ENCODE assay signal across 41 mouse cellular contexts in the genomic region with DNA sequence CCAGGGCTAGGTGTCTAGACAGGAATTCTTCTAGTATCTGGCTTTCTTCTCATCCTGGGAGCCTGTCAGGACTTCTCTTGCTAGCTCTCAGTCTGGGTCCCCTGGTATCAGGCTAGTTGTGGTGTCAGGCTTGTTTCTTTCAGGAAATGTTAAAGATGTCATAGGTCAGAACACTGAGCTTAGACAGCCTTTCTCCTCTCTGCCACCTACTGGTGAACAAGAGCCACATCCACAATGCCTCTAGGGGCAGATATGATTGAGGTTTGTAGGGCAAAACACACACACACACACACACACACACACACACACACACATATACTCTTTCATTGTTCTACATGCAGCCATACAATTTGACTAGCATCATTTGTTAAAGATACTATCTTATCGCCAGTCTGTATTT. TPM values are rescaled to one million over a fixed set of nuclear protein-coding genes. Genes with fewer than 3 reads are reported as not detected.
DNase-seq lines count a peak whose midpoint lies in the region; ATAC-seq and TF ChIP-seq lines count a peak whose summit lies in the region.
"Had no signal": no experiment of that assay in that cellular context is flagged by ENCODE, and none has a peak within 500 bp of the region (broad histone marks: within the 10 kb centered on the region; RNA-seq: fewer than 3 reads in every experiment).

No protein-coding gene starts in this region.

- DNase-seq in kidney, postnatal 0 days (ENCODE audit: low spot score): no peak
- no peak for DNase-seq in kidney, adult 11 months
- peak; percentile 36 for DNase-seq in CH12.LX (ENCODE audit: extremely low read depth)
- DNase-seq in ES-E14 (ENCODE audit: low read depth, low spot score): no peak
- DNase-seq in stomach, postnatal 0 days (ENCODE audit: low spot score): no peak
- no peak for DNase-seq in forebrain, embryonic 11.5 days (ENCODE audit: low spot score)
- DNase-seq: adrenal gland, postnatal 14 days; cerebellum, adult 18-20 months; cerebellum, postnatal 10 days; gastrocnemius, postnatal 36 days; heart, adult 18-20 months; heart, postnatal 4 days; kidney, adult 9 months; kidney, postnatal 25 days; lung, adult 18-20 months; lung, postnatal 4 days; retina, postnatal 1 day; right cerebral cortex, postnatal 14 days; thymus, adult 18-20 months; thymus, postnatal 25 days had no signal

- no peak overlapping the region for H3K4me3 ChIP-seq in kidney, postnatal 0 days (replicated peaks; ENCODE audit: low read depth, low read length)
- H3K4me3 ChIP-seq in CH12.LX (replicated peaks in 1 of 3; ENCODE audit: low read depth in 2 of 3, low read length in 2 of 3, poor library complexity in 1 of 3) (no peak overlapping the region), ES-E14 (ENCODE audit: insufficient read depth in 1 of 2, low read depth in 1 of 2, low read length in 2 of 2, poor library complexity in 1 of 2, severe bottlenecking in 1 of 2) (no peak overlapping the region)
- no peak overlapping the region for H3K4me3 ChIP-seq in stomach, postnatal 0 days (ENCODE audit: low read depth, low read length)
- no peak overlapping the region for H3K4me3 ChIP-seq in forebrain, embryonic 11.5 days (ENCODE audit: low read depth, low read length)
- H3K4me3 ChIP-seq: forebrain, embryonic 15.5 days; limb, embryonic 13.5 days; liver, embryonic 12.5 days; midbrain, embryonic 13.5 days had no signal

- WGBS in kidney, postnatal 0 days: 96% methylated on average over 1 of the region's 1 CpGs
- 94% methylated on average over 1 of the region's 1 CpGs for WGBS in stomach, postnatal 0 days
- WGBS in forebrain, embryonic 11.5 days: 91% methylated on average over 1 of the region's 1 CpGs

- H3K27ac ChIP-seq in kidney, postnatal 0 days: no peak overlapping the region
- H3K27ac ChIP-seq in CH12.LX (ENCODE audit: insufficient read depth, low read depth) (no peak overlapping the region), ES-E14 (ENCODE audit: insufficient read depth, low read depth, low read length, poor library complexity, severe bottlenecking) (no peak overlapping the region)
- H3K27ac ChIP-seq in stomach, postnatal 0 days (replicated peaks): no peak overlapping the region
- H3K27ac ChIP-seq in forebrain, embryonic 11.5 days (ENCODE audit: low read depth, low read length): no peak overlapping the region
- H3K27ac ChIP-seq: forebrain, embryonic 15.5 days; hindbrain, embryonic 14.5 days; limb, embryonic 13.5 days; liver, embryonic 12.5 days; midbrain, embryonic 13.5 days had no signal

- H3K4me1 ChIP-seq in kidney, postnatal 0 days (replicated peaks; ENCODE audit: insufficient read depth, low read length): no peaks in the 10 kb centered on the region
- H3K4me1 ChIP-seq in CH12.LX (ENCODE audit: control insufficient read depth in 1 of 2, insufficient read depth in 2 of 2): 0 out of 4 replicates have a peak, but pooled peaks cover 0 to 3% of the 10 kb centered on the region in 2 experiments
- no peaks in the 10 kb centered on the region for H3K4me1 ChIP-seq in ES-E14 (ENCODE audit: control insufficient read depth in 2 of 2, insufficient read depth in 2 of 2, low read length in 2 of 2, poor library complexity in 1 of 2)
- H3K4me1 ChIP-seq in stomach, postnatal 0 days (replicated peaks; ENCODE audit: control insufficient read depth, insufficient read depth): no peaks in the 10 kb centered on the region
- no peaks in the 10 kb centered on the region for H3K4me1 ChIP-seq in forebrain, embryonic 11.5 days (replicated peaks; ENCODE audit: control insufficient read depth, insufficient read depth, low read length)
- H3K4me1 ChIP-seq: forebrain, embryonic 15.5 days; limb, embryonic 13.5 days; liver, embryonic 12.5 days; midbrain, embryonic 13.5 days had no signal

- H3K9me3 ChIP-seq in kidney, postnatal 0 days (replicated peaks; ENCODE audit: low read length): no peaks in the 10 kb centered on the region
- H3K9me3 ChIP-seq in CH12.LX (replicated peaks; ENCODE audit: low read length) (no peaks in the 10 kb centered on the region), ES-E14 (ENCODE audit: control insufficient read depth, insufficient read depth, low read depth, low read length) (no peaks in the 10 kb centered on the region)
- H3K9me3 ChIP-seq in stomach, postnatal 0 days (ENCODE audit: control insufficient read depth, low read length): no peaks in the 10 kb centered on the region
- H3K9me3 ChIP-seq in forebrain, embryonic 11.5 days (ENCODE audit: control insufficient read depth, low read length): no peaks in the 10 kb centered on the region
- H3K9me3 ChIP-seq: forebrain, embryonic 15.5 days; limb, embryonic 13.5 days had no signal

- TF ChIP-seq EP300 in CH12.LX (IDR thresholded peaks at IDR 0.05; ENCODE audit: low read length): no peak
- TF ChIP-seq EP300 in stomach, postnatal 0 days (optimal IDR thresholded peaks at IDR 0.05): no peak

- TF ChIP-seq POLR2A in CH12.LX (IDR thresholded peaks at IDR 0.05; ENCODE audit: low read depth, low read length): no peak

- H3K27me3 ChIP-seq in kidney, postnatal 0 days (ENCODE audit: insufficient read depth, low read length): no peaks in the 10 kb centered on the region
- no peaks in the 10 kb centered on the region for H3K27me3 ChIP-seq in CH12.LX (replicated peaks)
- H3K27me3 ChIP-seq in stomach, postnatal 0 days (ENCODE audit: control insufficient read depth, insufficient read depth, low read length): no peaks in the 10 kb centered on the region
- no peaks in the 10 kb centered on the region for H3K27me3 ChIP-seq in forebrain, embryonic 11.5 days (ENCODE audit: control insufficient read depth, insufficient read depth, low read length)
- H3K27me3 ChIP-seq: forebrain, embryonic 15.5 days; limb, embryonic 13.5 days; liver, embryonic 12.5 days; midbrain, embryonic 13.5 days had no signal

- H3K79me2 ChIP-seq in CH12.LX (replicated peaks; ENCODE audit: control insufficient read depth, extremely low read depth, insufficient read depth, poor library complexity, severe bottlenecking): no peaks in the 10 kb centered on the region

- peak; percentile 58 for TF ChIP-seq RAD21 in CH12.LX (IDR thresholded peaks at IDR 0.05; ENCODE audit: low read depth, low read length)

- H3K36me3 ChIP-seq in kidney, postnatal 0 days (ENCODE audit: insufficient read depth, low read length): no peaks in the 10 kb centered on the region
- H3K36me3 ChIP-seq in CH12.LX (replicated peaks in 1 of 2; ENCODE audit: control insufficient read depth in 1 of 2, insufficient read depth in 1 of 2, low read length in 1 of 2) (no peaks in the 10 kb centered on the region), ES-E14 (ENCODE audit: control insufficient read depth, insufficient read depth, low read length, poor library complexity, severe bottlenecking) (no peaks in the 10 kb centered on the region)
- H3K36me3 ChIP-seq in stomach, postnatal 0 days (ENCODE audit: control insufficient read depth, insufficient read depth, low read length): no peaks in the 10 kb centered on the region
- no peaks in the 10 kb centered on the region for H3K36me3 ChIP-seq in forebrain, embryonic 11.5 days (ENCODE audit: control insufficient read depth, insufficient read depth, low read length)
- H3K36me3 ChIP-seq: forebrain, embryonic 15.5 days; limb, embryonic 13.5 days; liver, embryonic 12.5 days; midbrain, embryonic 13.5 days had no signal

- H3K9ac ChIP-seq in kidney, postnatal 0 days (ENCODE audit: low read depth, low read length): no peak overlapping the region
- no peak overlapping the region for H3K9ac ChIP-seq in CH12.LX (ENCODE audit: insufficient read depth, low read depth)
- H3K9ac ChIP-seq in ES-E14 (ENCODE audit: insufficient read depth, low read depth, low read length, poor library complexity, severe bottlenecking): no peak overlapping the region
- no peak overlapping the region for H3K9ac ChIP-seq in stomach, postnatal 0 days (ENCODE audit: low read length)
- no peak overlapping the region for H3K9ac ChIP-seq in forebrain, embryonic 11.5 days (ENCODE audit: low read length)
- H3K9ac ChIP-seq: forebrain, embryonic 15.5 days; hindbrain, embryonic 14.5 days; limb, embryonic 13.5 days; liver, embryonic 12.5 days; midbrain, embryonic 13.5 days had no signal

- dilution Hi-C loops in CH12.LX (cut with MboI; ENCODE audit: extremely low pct_ligation_motif_present, extremely low pct_unique_long_range_greater_than_20kb, low sequenced_read_pairs): no loop called here

- peak; percentile 22; the same call in 1 of the 2 replicates for TF ChIP-seq CTCF in kidney, postnatal 0 days (IDR thresholded peaks at IDR 0.05; ENCODE audit: low read depth)
- peak in 1 of 2 experiments; percentile 73; a peak in 2 of 4 replicates for TF ChIP-seq CTCF in CH12.LX (conservative IDR thresholded peaks at IDR 0.05 in 1 of 2, IDR thresholded peaks at IDR 0.05 in 1 of 2; ENCODE audit: low read depth in 2 of 2, low read length in 2 of 2)
- TF ChIP-seq CTCF in stomach, postnatal 0 days (IDR thresholded peaks at IDR 0.05; ENCODE audit: low read depth): peak; percentile 44

- H3K4me2 ChIP-seq in kidney, postnatal 0 days (ENCODE audit: low read length): no peak overlapping the region
- no peak overlapping the region for H3K4me2 ChIP-seq in CH12.LX (ENCODE audit: insufficient read depth, low read depth, poor library complexity, severe bottlenecking)
- H3K4me2 ChIP-seq in stomach, postnatal 0 days (replicated peaks; ENCODE audit: low read depth): no peak overlapping the region
- H3K4me2 ChIP-seq in forebrain, embryonic 11.5 days (ENCODE audit: low read depth, low read length, severe bottlenecking): no peak overlapping the region
- H3K4me2 ChIP-seq: forebrain, embryonic 15.5 days; heart, embryonic 11.5 days; hindbrain, embryonic 14.5 days; limb, embryonic 13.5 days; liver, embryonic 12.5 days; midbrain, embryonic 13.5 days had no signal

- in situ Hi-C loops in CH12.LX (cut with MboI; ENCODE audit: low pct_ligation_motif_present, low pct_unique_long_range_greater_than_20kb, low sequenced_read_pairs): no loop called here
- in situ Hi-C loops in ES-E14 (cut with MboI; ENCODE audit: low sequenced_read_pairs in 2 of 2, unreplicated experiment in 2 of 2): no loop called here

- no peak for ATAC-seq in kidney, postnatal 0 days (replicated peaks; ENCODE audit: low FRiP score, low read depth)
- no peak for ATAC-seq in stomach, postnatal 0 days (ENCODE audit: low FRiP score, low TSS enrichment)
- no peak for ATAC-seq in megakaryocyte, adult 5-6 weeks (ENCODE audit: poor library complexity, severe bottlenecking)
- no peak for ATAC-seq in forebrain, embryonic 11.5 days (replicated peaks; ENCODE audit: low FRiP score)
- ATAC-seq: forebrain, embryonic 15.5 days; inflammation-experienced regulatory T-cells, adult 6 months; liver, embryonic 12.5 days; lung, postnatal 0 days; midbrain, embryonic 13.5 days had no signal

RNA-seq across cellular contexts. Expression of gene Vmn1r212, which starts 4.7 kb away (rescaled TPM):
- polyA plus RNA-seq in kidney, postnatal 0 days (2015; fragmentation: Nextera tagmentation; extraction: Ambion mirVana): not detected in 2 replicates
- not detected in 2 replicates for total RNA-seq in CH12.LX (2012; rRNA removed)
- not detected in 2 replicates for total RNA-seq in CH12.LX (2014; rRNA removed)
- not detected in 2 replicates for polyA plus RNA-seq in CH12.LX (2012; ENCODE audit: insufficient read length, low read depth)
- total RNA-seq in ES-E14 (2012; rRNA removed): not detected in 2 replicates
- polyA plus RNA-seq in stomach, postnatal 0 days (2015; fragmentation: Nextera tagmentation; extraction: Ambion mirVana): not detected in 2 replicates
- not detected in 2 replicates for total RNA-seq in megakaryocyte, adult 5-6 weeks (2015)
- not detected in 2 replicates for total RNA-seq in megakaryocyte, adult 5-6 weeks (2017)
- not detected in 2 replicates for polyA plus RNA-seq in forebrain, embryonic 11.5 days (2014; fragmentation: Nextera tagmentation; extraction: Ambion mirVana)
- total RNA-seq: adrenal gland, postnatal 14 days; gastrocnemius, adult 18-20 months; gastrocnemius, postnatal 36 days; heart, adult 18-20 months; heart, postnatal 4 days; layer of hippocampus, adult 8-10 months; layer of hippocampus, postnatal 25 days; left cerebral cortex, adult 8-10 months; left cerebral cortex, postnatal 36 days; megakaryocyte-erythroid progenitor cell, adult 5-6 weeks had no signal
- polyA plus RNA-seq: cortical plate, adult 2 months; embryonic facial prominence, embryonic 11.5 days; forebrain, embryonic 15.5 days; frontal cortex, adult 2 months; heart, embryonic 11.5 days; heart, embryonic 16.5 days; hindbrain, embryonic 14.5 days; inflammation-experienced regulatory T-cells, adult 6 months; limb, embryonic 13.5 days; liver, embryonic 12.5 days; lung, postnatal 0 days; midbrain, embryonic 13.5 days; neural tube, embryonic 14.5 days; stomach, embryonic 16.5 days had no signal

RNA-seq across cellular contexts. Expression of gene Vmn1r211, which starts 21.9 kb away (rescaled TPM):
- not detected in 2 replicates for polyA plus RNA-seq in kidney, postnatal 0 days (2015; fragmentation: Nextera tagmentation; extraction: Ambion mirVana)
- total RNA-seq in CH12.LX (2012; rRNA removed) (not detected in 2 replicates), CH12.LX (2014; rRNA removed) (not detected in 2 replicates), ES-E14 (2012; rRNA removed) (not detected in 2 replicates)
- polyA plus RNA-seq in CH12.LX (2012; ENCODE audit: insufficient read length, low read depth): not detected in 2 replicates
- not detected in 2 replicates for polyA plus RNA-seq in stomach, postnatal 0 days (2015; fragmentation: Nextera tagmentation; extraction: Ambion mirVana)
- total RNA-seq in megakaryocyte, adult 5-6 weeks (2015): not detected in 2 replicates
- total RNA-seq in megakaryocyte, adult 5-6 weeks (2017): not detected in 2 replicates
- not detected in 2 replicates for polyA plus RNA-seq in forebrain, embryonic 11.5 days (2014; fragmentation: Nextera tagmentation; extraction: Ambion mirVana)
- total RNA-seq: adrenal gland, postnatal 14 days; gastrocnemius, adult 18-20 months; gastrocnemius, postnatal 36 days; heart, adult 18-20 months; heart, postnatal 4 days; layer of hippocampus, adult 8-10 months; layer of hippocampus, postnatal 25 days; left cerebral cortex, adult 8-10 months; left cerebral cortex, postnatal 36 days; megakaryocyte-erythroid progenitor cell, adult 5-6 weeks had no signal
- polyA plus RNA-seq: cortical plate, adult 2 months; embryonic facial prominence, embryonic 11.5 days; forebrain, embryonic 15.5 days; frontal cortex, adult 2 months; heart, embryonic 11.5 days; heart, embryonic 16.5 days; hindbrain, embryonic 14.5 days; inflammation-experienced regulatory T-cells, adult 6 months; limb, embryonic 13.5 days; liver, embryonic 12.5 days; lung, postnatal 0 days; midbrain, embryonic 13.5 days; neural tube, embryonic 14.5 days; stomach, embryonic 16.5 days had no signal

RNA-seq across cellular contexts. Expression of gene Vmn1r210, which starts 48.1 kb away (rescaled TPM):
- polyA plus RNA-seq in kidney, postnatal 0 days (2015; fragmentation: Nextera tagmentation; extraction: Ambion mirVana): not detected in 2 replicates
- total RNA-seq in CH12.LX (2012; rRNA removed) (not detected in 2 replicates), CH12.LX (2014; rRNA removed) (not detected in 2 replicates), ES-E14 (2012; rRNA removed) (0.09 and 0.11 TPM in 2 replicates)
- polyA plus RNA-seq in CH12.LX (2012; ENCODE audit: insufficient read length, low read depth): not detected in 2 replicates
- not detected in 2 replicates for polyA plus RNA-seq in stomach, postnatal 0 days (2015; fragmentation: Nextera tagmentation; extraction: Ambion mirVana)
- not detected in 2 replicates for total RNA-seq in megakaryocyte, adult 5-6 weeks (2015)
- total RNA-seq in megakaryocyte, adult 5-6 weeks (2017): not detected in 2 replicates
- polyA plus RNA-seq in forebrain, embryonic 11.5 days (2014; fragmentation: Nextera tagmentation; extraction: Ambion mirVana): not detected in 2 replicates
- total RNA-seq: adrenal gland, postnatal 14 days; gastrocnemius, adult 18-20 months; gastrocnemius, postnatal 36 days; heart, adult 18-20 months; heart, postnatal 4 days; layer of hippocampus, adult 8-10 months; layer of hippocampus, postnatal 25 days; left cerebral cortex, adult 8-10 months; left cerebral cortex, postnatal 36 days; megakaryocyte-erythroid progenitor cell, adult 5-6 weeks had no signal
- polyA plus RNA-seq: cortical plate, adult 2 months; embryonic facial prominence, embryonic 11.5 days; forebrain, embryonic 15.5 days; frontal cortex, adult 2 months; heart, embryonic 11.5 days; heart, embryonic 16.5 days; hindbrain, embryonic 14.5 days; inflammation-experienced regulatory T-cells, adult 6 months; limb, embryonic 13.5 days; liver, embryonic 12.5 days; lung, postnatal 0 days; midbrain, embryonic 13.5 days; neural tube, embryonic 14.5 days; stomach, embryonic 16.5 days had no signal
